Mouse (Mus musculus) cortical plate, adult 2 months (tissue): ENCODE measurements around the gene Slc25a22. TPM values are rescaled to one million over a fixed set of nuclear protein-coding genes. Genes with fewer than 3 reads are reported as not detected.
"Not testable (repeated sequence)": the region's sequence is repeated elsewhere in the genome, so short reads cannot be mapped to it uniquely, and the experiment has no call there.

Experiments used
- H3K27ac ChIP-seq: fragments of 200-500 bp; 2 replicates; pipeline ENCODE4 v1.5.1; 2012; ENCODE audit warnings: low read length, control low read depth, inconsistent platforms; ENCODE audit not compliant: insufficient read depth
- H3K4me1 ChIP-seq: fragments of 200-500 bp; 2 replicates; pipeline ENCODE4 v1.6.1; 2011; ENCODE audit warnings: low read length; ENCODE audit not compliant: control insufficient read depth, insufficient read depth
- H3K4me3 ChIP-seq: fragments of 200-500 bp; 2 replicates; pipeline ENCODE4 v1.5.1; 2011; ENCODE audit warnings: mild to moderate bottlenecking, low read length, control low read depth; ENCODE audit not compliant: insufficient read depth
- CTCF ChIP-seq: fragments of 200-500 bp; IDR thresholded peaks from 2 replicates; pipeline ENCODE4 v1.5.1; 2011; ENCODE audit warnings: mild to moderate bottlenecking, control low read depth, low read length; ENCODE audit not compliant: insufficient read depth; ENCODE audit errors: extremely low read depth
- POLR2A ChIP-seq: fragments of 200-500 bp; IDR thresholded peaks from 2 replicates; pipeline ENCODE4 v1.6.1; 2011; ENCODE audit warnings: mild to moderate bottlenecking, low read length, control low read depth; ENCODE audit not compliant: insufficient read depth; ENCODE audit errors: extremely low read depth
- polyA plus RNA-seq: library from polyadenylated mRNA; depleted of rRNA; stranded (reverse); fragments of >200 nt; gene quantifications from 2 replicates; pipeline ENCODE4 v1.2.3, GENCODE M21; 2012

Slc25a22 gene
- polyA plus RNA-seq, 1 experiment, result 242 TPM

DNA sequence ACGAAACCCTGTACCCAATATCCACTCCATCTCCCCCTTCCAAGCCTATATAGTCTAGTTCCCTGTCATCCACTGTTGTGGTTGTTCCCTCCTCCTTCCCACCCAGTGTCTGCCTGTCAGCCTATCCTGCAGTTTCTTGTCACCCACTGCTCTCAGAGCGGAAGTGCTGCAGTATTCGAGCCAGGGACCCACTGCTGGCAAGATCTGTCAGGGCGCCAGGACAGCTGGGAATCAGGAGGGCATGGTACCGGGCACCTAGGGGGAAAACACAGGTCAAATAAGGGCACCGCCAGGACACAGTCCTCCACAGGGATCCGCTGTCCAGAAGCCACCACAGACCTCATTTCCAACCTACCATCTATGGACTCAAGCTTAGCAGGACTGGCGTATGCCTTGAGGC, 27.1 kb downstream of the Slc25a22 start:
- TF ChIP-seq POLR2A, result no peak
- Histone ChIP-seq H3K27ac (no peak overlapping the region), H3K4me3 (no peak overlapping the region)

DNA sequence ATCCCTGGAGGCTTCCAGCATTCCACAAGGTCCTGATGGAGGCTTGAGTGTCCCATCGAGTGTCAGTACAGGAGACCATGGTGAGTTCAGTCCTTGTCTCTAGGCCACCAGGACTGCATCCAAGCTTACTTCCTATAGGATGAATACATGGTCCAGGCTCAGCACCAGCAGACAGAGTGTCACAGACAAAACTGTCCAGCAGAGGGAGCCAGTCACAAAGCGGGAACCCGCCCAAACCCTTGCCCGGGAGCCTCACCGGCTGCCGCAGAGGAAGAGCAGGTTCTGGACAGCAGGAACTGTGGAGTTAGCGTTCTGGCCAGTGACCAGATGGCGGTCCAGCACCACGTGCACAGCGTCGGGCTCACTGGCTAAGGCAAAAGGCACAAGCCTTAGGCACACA, 28.9 kb downstream of the Slc25a22 start:
- TF ChIP-seq POLR2A (no peak), CTCF (peak; percentile 84)
- Histone ChIP-seq H3K4me3 (no peak overlapping the region), H3K27ac (no peak overlapping the region), H3K4me1 (no peaks in the 10 kb centered on the region; the same call in 1 of the 2 replicates)

More for the DNA sequence above, 27.1 kb downstream of the Slc25a22 start:
- no peaks in the 10 kb centered on the region; the same call in 1 of the 2 replicates for H3K4me1 ChIP-seq

DNA sequence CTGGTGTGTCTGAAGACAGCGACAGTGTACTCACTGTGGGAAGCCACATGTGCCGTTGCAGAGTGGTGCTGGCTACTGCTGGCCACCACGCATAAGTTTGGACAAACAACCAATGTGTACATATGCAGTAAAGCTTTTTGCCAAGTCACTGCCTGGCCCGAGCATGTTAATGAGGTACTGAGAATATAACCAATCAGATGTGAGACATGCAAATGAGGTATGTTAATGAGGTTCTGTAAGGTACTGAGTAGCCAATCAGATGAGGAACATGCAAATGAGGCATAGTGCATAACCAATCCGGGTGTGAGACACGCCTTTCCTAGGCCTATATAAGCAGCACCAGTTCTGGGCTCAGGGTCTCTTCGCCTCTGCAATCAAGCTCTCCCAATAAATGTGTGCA, 30.0 kb downstream of the Slc25a22 start:
- not testable (repeated sequence) for H3K4me3 ChIP-seq, H3K27ac ChIP-seq, H3K4me1 ChIP-seq

GRCm38 (mm10) chr7:141405466-141405865, 32.2 kb downstream of the Slc25a22 start:
- Histone ChIP-seq H3K27ac (no peak overlapping the region), H3K4me3 (no peak overlapping the region), H3K4me1 (no peaks in the 10 kb centered on the region; the same call in 1 of the 2 replicates)
- TF ChIP-seq CTCF, result no peak

DNA sequence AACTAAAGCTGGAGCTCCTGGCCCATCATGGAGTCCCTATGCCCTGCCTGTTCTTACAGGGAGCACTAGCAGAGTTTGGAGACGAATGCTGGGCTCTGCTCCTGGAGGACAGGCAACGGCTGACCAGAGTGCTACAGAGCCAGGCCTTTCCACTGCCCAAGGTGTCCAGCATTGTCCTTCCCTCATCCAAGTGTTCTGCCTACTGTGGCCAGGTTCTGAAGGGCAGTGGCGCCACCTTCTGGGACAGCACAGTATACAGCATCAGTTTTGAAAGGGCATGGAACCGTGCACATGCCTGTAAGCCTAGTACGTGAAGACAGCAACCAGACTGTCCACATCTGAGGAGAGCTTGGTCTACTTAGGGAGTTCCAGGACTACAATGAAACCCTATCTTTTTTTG, 34.4 kb downstream of the Slc25a22 start:
- H3K4me3 ChIP-seq, result no peak overlapping the region
- TF ChIP-seq CTCF, result peak; percentile 86
- TF ChIP-seq POLR2A, result no peak

GRCm38 (mm10) chr7:141395348-141395747, 42.3 kb downstream of the Slc25a22 start:
- Histone ChIP-seq H3K4me3 (no peak overlapping the region), H3K27ac (no peak overlapping the region), H3K4me1 (peaks cover 6% of the 10 kb centered on the region; the same call in 1 of the 2 replicates)
- TF ChIP-seq CTCF (no peak), POLR2A (no peak)

More for the DNA sequence above, 34.4 kb downstream of the Slc25a22 start:
- Histone ChIP-seq H3K4me1 (no peaks in the 10 kb centered on the region), H3K27ac (no peak overlapping the region)

DNA sequence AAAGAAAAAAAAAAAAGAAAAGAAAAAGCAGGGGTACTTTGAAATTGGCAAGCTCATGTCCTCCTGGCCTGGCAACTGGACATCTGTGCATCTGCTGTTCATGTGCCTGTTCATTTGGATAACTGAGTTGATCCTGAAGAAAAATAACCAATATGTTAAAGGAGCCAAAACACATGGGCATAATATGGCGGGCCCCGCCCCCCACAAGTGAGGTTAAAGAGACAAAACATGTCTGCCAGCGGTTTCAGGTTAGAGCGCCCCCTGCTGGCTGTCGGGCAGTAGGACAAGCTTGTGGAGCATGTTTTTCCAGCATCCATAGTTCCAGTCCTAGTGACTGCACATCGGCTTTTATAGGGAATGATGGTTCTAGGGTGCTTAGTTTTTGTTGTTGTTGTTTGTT, 42.9 kb downstream of the Slc25a22 start:
- Histone ChIP-seq H3K4me3 (no peak overlapping the region), H3K27ac (no peak overlapping the region), H3K4me1 (peaks cover 6% of the 10 kb centered on the region; the same call in 1 of the 2 replicates)
- TF ChIP-seq CTCF, result peak; percentile 49
- TF ChIP-seq POLR2A, result no peak

DNA sequence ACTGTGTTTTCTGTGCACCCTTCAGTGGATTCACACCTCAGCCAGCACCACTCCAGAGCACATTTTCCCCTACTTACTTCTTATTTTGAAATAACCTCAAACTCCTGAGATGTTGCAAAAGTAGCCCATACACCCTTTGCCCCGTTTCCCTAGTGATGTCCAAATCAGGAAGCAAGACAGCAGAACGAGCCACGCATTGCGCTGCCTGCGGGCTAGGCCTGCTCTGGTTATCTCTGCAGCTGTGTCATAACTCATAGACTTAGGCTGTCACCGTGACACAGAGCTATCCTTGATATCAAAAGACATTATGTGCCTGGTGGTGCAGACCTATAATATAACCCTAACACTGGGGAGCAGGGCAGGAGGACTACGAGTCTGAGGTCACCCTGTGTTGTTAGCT, 43.5 kb downstream of the Slc25a22 start:
- Histone ChIP-seq H3K27ac (no peak overlapping the region), H3K4me3 (no peak overlapping the region), H3K4me1 (peaks cover 6% of the 10 kb centered on the region; the same call in 1 of the 2 replicates)
- no peak for TF ChIP-seq CTCF
- no peak for TF ChIP-seq POLR2A

- TF ChIP-seq POLR2A, result no peak
- no peak for TF ChIP-seq CTCF
- H3K4me1 ChIP-seq, result peaks cover 6% of the 10 kb centered on the region; the same call in 1 of the 2 replicates
- no peak overlapping the region for H3K27ac ChIP-seq
- H3K4me3 ChIP-seq, result peak overlapping the region; percentile 63
Observed at GRCm38 (mm10) chr7:141392552-141393222, 45.0 kb downstream of the Slc25a22 start.
